Mouse (Mus musculus) heart, embryonic 16.5 days (tissue): ENCODE measurements at regions not wholly inside any gene's neighbourhood (a gene's known extent, or its start where the extent isn't known, plus 50 kb on each side); places are given as distances from the start of the nearest gene placed in this dataset.

Experiments used
- ATAC-seq: fragments of 200-750 bp; cut with Nextera tagmentation; replicated peaks from 2 replicates; pipeline ENCODE4 v1.8.0; 2017; ENCODE audit warnings: moderate number of reproducible peaks; ENCODE audit not compliant: insufficient read depth, low FRiP score; ENCODE audit errors: extremely low read depth
- H3K27ac ChIP-seq: fragments of 300-500 bp; sonication (generic); 2 replicates; pipeline ENCODE4 v1.5.1; 2014; ENCODE audit warnings: mild to moderate bottlenecking, low read length, control low read depth, moderate library complexity
- H3K27me3 ChIP-seq: fragments of 300-500 bp; sonication (generic); 2 replicates; pipeline ENCODE4 v1.6.1; 2014; ENCODE audit warnings: low read length, mixed read lengths; ENCODE audit not compliant: control insufficient read depth, insufficient read depth
- H3K36me3 ChIP-seq: fragments of 300-500 bp; sonication (generic); 2 replicates; pipeline ENCODE4 v1.6.1; 2014; ENCODE audit not compliant: control insufficient read depth, insufficient read depth
- H3K4me1 ChIP-seq: fragments of 300-500 bp; sonication (generic); 2 replicates; pipeline ENCODE4 v1.6.1; 2014; ENCODE audit warnings: low read length, mixed read lengths; ENCODE audit not compliant: control insufficient read depth, insufficient read depth
- H3K4me2 ChIP-seq: fragments of 300-500 bp; sonication (generic); 2 replicates; pipeline ENCODE4 v1.6.1; 2014; ENCODE audit warnings: low read depth, mild to moderate bottlenecking, control low read depth, low read length
- H3K4me3 ChIP-seq: fragments of 300-500 bp; sonication (generic); 2 replicates; pipeline ENCODE4 v1.5.1; 2014; ENCODE audit warnings: mild to moderate bottlenecking, control low read depth, low read length
- H3K9ac ChIP-seq: fragments of 300-500 bp; sonication (generic); 2 replicates; pipeline ENCODE4 v1.6.1; 2014; ENCODE audit warnings: low read length, control low read depth
- H3K9me3 ChIP-seq: fragments of 300-500 bp; sonication (generic); replicated peaks from 2 replicates; pipeline ENCODE4 v1.6.1; 2016; ENCODE audit warnings: low read length; ENCODE audit not compliant: control insufficient read depth
- WGBS: fragments of 180-500 bp; shearing (Covaris S2); extraction: QIAGEN DNeasy Blood & Tissue Kit; methylation state at CpG from one replicate; pipeline ENCODE4 v1.1.7; 2014; 5-methylcytosine and 5-hydroxymethylcytosine counted together

DNA sequence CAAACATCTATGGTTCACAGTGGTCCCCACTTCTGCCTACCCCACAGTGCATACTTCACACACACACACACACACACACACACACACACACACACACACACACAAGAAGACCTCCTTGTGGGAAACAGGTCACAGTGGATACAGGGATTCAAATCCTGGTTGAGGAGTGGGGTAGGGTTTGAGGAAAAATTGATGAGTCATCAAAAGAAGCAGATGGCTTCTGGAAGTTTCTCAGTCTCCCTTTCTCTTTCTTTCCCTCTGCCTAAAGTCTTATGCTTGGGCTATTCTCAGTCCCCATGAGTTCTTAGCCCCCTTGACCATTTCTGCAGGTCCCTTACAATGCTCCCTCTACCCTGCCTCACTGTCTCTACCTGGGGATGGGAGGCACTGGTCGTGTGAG is 56.4 kb downstream of the Rassf10 start:
- no peaks in the 10 kb centered on the region for H3K27me3 ChIP-seq
- H3K36me3 ChIP-seq = no peaks in the 10 kb centered on the region
- no peak overlapping the region for H3K4me3 ChIP-seq
- WGBS = 92% methylated on average over 1 of the region's 1 CpGs
- ATAC-seq = no peak
- H3K9ac ChIP-seq = no peak overlapping the region
- H3K4me2 ChIP-seq = no peak overlapping the region
- H3K4me1 ChIP-seq = no peaks in the 10 kb centered on the region
- H3K9me3 ChIP-seq = no peaks in the 10 kb centered on the region
- H3K27ac ChIP-seq = no peak overlapping the region

DNA sequence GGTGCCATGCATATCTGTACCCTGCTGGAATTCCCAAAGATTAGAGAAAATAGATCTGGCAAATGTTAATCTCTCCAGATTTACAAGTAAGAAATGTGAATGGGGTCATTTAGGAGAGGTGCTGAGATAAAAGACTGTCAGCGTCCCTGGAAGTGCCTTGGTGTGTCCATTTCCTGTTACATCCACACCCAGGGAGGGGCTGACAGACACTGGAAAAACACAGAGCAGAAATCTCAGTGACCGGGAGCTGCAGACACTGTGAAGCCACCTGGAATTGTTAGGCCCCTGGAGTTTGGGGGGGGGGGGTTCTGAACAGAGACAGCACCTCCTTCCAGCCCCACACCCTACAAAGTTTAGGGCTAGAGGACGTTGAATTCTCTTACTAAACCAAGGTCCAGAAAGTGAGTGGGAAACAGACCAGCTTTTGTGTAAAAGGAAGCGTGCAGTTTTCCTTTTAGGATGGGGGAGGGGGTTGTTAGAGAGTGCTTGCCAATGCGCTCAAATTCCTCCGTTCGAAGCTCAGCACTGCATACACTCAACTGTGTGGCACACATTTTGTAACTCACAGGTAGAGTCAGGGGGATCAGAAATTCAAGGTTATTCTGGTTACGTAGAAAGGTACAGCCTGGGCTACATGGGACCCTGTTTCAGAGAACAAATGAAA is 63.5 kb downstream of the Rassf10 start:
- H3K4me1 ChIP-seq = peaks cover 3% of the 10 kb centered on the region; the same call in 1 of the 2 replicates
- H3K4me2 ChIP-seq = no peak overlapping the region
- no peaks in the 10 kb centered on the region for H3K9me3 ChIP-seq
- H3K9ac ChIP-seq = no peak overlapping the region
- no peak overlapping the region for H3K4me3 ChIP-seq
- ATAC-seq = no peak
- H3K36me3 ChIP-seq = no peaks in the 10 kb centered on the region
- H3K27me3 ChIP-seq = no peaks in the 10 kb centered on the region
- H3K27ac ChIP-seq = no peak overlapping the region
- WGBS = 34% methylated on average over 8 of the region's 8 CpGs

DNA sequence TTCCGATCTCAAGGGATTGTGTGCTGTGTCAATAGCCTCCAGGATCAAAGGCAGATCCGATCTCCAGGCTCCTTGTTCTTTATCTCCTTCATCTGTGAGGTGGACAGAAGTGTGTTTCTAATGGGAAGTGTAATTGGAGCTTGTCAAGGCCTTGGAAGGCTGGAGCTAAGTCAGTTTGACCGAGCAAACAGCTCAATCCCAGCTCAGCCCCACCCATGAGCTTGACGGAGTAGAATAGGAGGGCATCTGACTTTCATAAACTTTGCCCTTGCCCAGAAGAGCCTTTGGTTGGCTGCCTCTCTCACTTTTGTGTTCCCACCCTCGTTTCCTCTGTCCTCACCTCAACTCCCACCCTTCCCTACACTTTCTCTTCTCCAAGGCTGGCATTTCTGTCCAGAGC is 67.7 kb downstream of the Rassf10 start:
- no peak overlapping the region for H3K4me2 ChIP-seq
- no peaks in the 10 kb centered on the region for H3K27me3 ChIP-seq
- H3K36me3 ChIP-seq = no peaks in the 10 kb centered on the region
- ATAC-seq = no peak
- WGBS = 63% methylated on average over 5 of the region's 5 CpGs
- H3K4me1 ChIP-seq = peaks cover 3% of the 10 kb centered on the region; the same call in 1 of the 2 replicates
- no peak overlapping the region for H3K9ac ChIP-seq
- no peak overlapping the region for H3K27ac ChIP-seq
- no peak overlapping the region for H3K4me3 ChIP-seq
- H3K9me3 ChIP-seq = no peaks in the 10 kb centered on the region

- H3K4me3 ChIP-seq = no peak overlapping the region
- WGBS = 37% methylated on average over 2 of the region's 2 CpGs
- H3K9ac ChIP-seq = no peak overlapping the region
- no peak overlapping the region for H3K4me2 ChIP-seq
- no peaks in the 10 kb centered on the region for H3K9me3 ChIP-seq
- H3K36me3 ChIP-seq = no peaks in the 10 kb centered on the region
- ATAC-seq = no peak
- H3K27ac ChIP-seq = no peak overlapping the region
- H3K27me3 ChIP-seq = no peaks in the 10 kb centered on the region
- 0 out of 2 replicates have a peak, but pooled peaks cover under 1% of the 10 kb centered on the region for H3K4me1 ChIP-seq
Observed at GRCm38 (mm10) chr7:113022516-113022915, 68.8 kb downstream of the Rassf10 start.

DNA sequence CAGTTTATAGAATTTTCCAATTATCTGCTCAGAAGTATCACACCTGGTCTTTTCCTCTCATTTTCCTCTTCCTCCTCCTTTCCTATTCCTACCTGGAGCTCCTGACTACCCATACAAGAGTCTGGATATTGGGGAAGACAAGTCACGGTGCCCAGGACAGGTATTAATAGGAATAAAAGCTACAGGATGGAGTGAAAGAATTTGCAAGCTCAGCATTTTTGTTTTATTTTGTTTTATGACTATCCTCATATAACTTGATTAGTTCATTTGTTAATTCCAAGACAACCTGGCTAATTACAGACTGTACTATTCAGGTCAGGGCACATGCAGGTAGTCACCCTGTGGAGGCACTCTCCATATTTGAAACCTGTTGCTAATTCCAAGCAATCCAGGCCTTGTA is 72.0 kb downstream of the Rassf10 start:
- ATAC-seq = no peak
- no peaks in the 10 kb centered on the region for H3K27me3 ChIP-seq
- no peak overlapping the region for H3K4me2 ChIP-seq
- H3K4me3 ChIP-seq = no peak overlapping the region
- H3K4me1 ChIP-seq = no peaks in the 10 kb centered on the region
- H3K9ac ChIP-seq = no peak overlapping the region
- H3K27ac ChIP-seq = no peak overlapping the region
- no peaks in the 10 kb centered on the region for H3K36me3 ChIP-seq
- H3K9me3 ChIP-seq = no peaks in the 10 kb centered on the region
- 84% methylated on average over 1 of the region's 1 CpGs for WGBS

- Histone ChIP-seq H3K9ac (no peak overlapping the region), H3K36me3 (no peaks in the 10 kb centered on the region), H3K9me3 (no peaks in the 10 kb centered on the region), H3K4me2 (no peak overlapping the region), H3K27me3 (no peaks in the 10 kb centered on the region), H3K27ac (no peak overlapping the region), H3K4me1 (no peaks in the 10 kb centered on the region), H3K4me3 (no peak overlapping the region)
- no peak for ATAC-seq
- WGBS = 71% methylated on average over 10 of the region's 10 CpGs
Observed at GRCm38 (mm10) chr7:113026290-113027075, 72.7 kb downstream of the Rassf10 start.

DNA sequence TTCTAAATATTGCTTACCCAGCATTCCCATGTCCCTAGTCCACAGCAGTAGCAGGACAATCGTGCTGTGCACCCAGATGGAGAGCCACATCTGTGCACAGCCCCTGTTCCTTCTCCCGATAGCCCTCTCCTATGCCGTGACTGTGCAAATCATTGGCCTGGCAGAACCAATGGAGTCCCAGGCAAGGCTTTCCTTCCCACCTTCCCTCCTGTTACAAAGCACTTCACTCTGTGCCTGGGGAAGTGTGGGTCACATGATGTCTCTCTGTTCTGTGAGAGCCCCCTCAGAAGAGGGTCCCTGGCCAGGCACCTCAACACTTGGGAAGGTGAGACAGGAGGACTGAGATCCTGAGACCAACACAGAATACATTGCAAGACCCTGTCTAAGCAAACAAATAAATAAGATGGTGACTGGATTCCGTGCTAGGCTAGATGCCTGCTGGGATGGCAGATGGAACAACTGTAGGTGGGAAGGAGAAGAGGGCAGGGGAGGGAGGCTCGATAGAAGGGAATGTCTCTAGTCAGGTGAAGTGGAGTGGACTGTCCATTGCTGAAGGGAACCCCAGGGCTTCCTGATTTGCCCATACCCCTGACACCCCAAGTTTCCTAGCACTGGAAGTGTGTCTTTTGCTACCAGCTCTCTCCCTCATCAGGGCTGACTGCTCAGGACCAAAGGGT is 73.5 kb downstream of the Rassf10 start:
- Histone ChIP-seq H3K4me2 (no peak overlapping the region), H3K9me3 (no peaks in the 10 kb centered on the region), H3K9ac (no peak overlapping the region), H3K4me3 (no peak overlapping the region), H3K27me3 (no peaks in the 10 kb centered on the region), H3K4me1 (no peaks in the 10 kb centered on the region), H3K27ac (no peak overlapping the region), H3K36me3 (no peaks in the 10 kb centered on the region)
- no peak for ATAC-seq
- 63% methylated on average over 5 of the region's 5 CpGs for WGBS

GRCm38 (mm10) chr7:113030053-113030752 is 76.4 kb downstream of the Rassf10 start:
- H3K9ac ChIP-seq = no peak overlapping the region
- WGBS = 38% methylated on average over 5 of the region's 5 CpGs

More at GRCm38 (mm10) chr7:113030053-113030752, 76.4 kb downstream of the Rassf10 start:
- no peaks in the 10 kb centered on the region for H3K36me3 ChIP-seq
- no peaks in the 10 kb centered on the region for H3K9me3 ChIP-seq
- H3K4me3 ChIP-seq = no peak overlapping the region
- H3K27ac ChIP-seq = no peak overlapping the region
- ATAC-seq = no peak
- no peaks in the 10 kb centered on the region for H3K27me3 ChIP-seq
- no peaks in the 10 kb centered on the region for H3K4me1 ChIP-seq
- H3K4me2 ChIP-seq = no peak overlapping the region
